Mouse (Mus musculus): ENCODE measurements around the gene Ubfd1.

Gene Ubfd1
- long read RNA-seq, experiment 1, full-length matches to known transcripts: 37 of 44 reads
- long read RNA-seq, experiment 1, partial matches to known transcripts: 1 of 44 reads
- long read RNA-seq, experiment 1, other reads (novel, unspliced or antisense): 6 of 44 reads
- long read RNA-seq, experiment 2, full-length matches to known transcripts: 37 of 53 reads
- long read RNA-seq, experiment 2, partial matches to known transcripts: 8 of 53 reads
- long read RNA-seq, experiment 2, other reads (novel, unspliced or antisense): 8 of 53 reads

DNA sequence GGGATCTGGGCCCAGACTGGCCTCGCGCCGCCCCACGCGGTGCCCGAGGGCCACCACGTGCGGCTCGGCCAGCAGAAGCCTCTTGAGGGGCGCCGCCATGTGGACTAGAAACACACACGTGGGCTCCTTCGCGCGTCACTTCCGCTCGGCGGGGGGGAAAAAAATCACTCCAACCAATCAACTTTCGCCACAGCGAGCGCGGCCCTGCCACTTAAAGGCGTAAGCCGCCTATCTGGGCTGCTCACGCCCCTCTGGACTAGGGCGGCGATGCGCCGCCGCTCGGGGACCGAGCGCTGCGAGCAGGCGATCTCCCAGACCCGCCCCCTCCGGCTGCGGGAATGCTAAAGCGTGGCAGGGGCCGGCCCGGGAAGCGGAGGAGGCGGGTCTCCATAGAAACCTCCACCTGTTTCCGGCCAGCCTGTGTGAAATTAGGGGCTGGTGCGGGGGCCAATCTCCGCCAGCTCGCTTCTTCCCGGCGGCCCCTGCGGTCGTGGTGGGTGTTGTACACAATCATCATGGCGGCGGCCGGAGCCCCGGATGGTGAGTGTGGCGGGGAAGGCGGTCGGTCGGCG lies at the start of gene Ubfd1, which contains the start of gene Ears2:
TSS of gene Ubfd1 (plus strand) at position 231 of the 572 bp plus-strand sequence.
TSS of gene Ears2 (minus strand) at position 319 of the 572 bp plus-strand sequence.
- intact Hi-C loops (cut with DNase I): loop anchor here (2.0 kb wide), 1 partner anchor 54 kb away; no protein-coding TSS in a partner anchor

DNA sequence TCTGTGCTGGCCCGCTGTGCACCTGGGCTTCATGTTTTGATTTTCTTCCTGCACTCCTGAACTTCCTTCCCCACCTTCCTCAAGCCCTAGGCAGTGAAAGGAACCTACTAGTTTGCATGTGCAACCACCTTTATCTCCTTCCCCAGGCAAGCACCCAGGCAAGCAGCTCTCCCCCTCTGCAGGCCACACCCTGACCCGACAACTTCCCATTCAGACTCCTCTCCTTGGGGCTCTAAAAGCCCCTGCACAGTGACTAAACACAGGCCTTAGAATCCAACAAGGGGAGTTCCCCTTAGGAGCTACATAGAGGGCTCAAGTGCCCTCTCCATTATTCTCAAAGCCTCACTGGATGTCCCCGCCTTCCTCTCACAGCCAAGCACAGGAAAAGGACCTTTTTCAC lies 48.7 kb upstream of the Ubfd1 start:
- intact Hi-C loops (cut with DNase I): no loop called here

DNA sequence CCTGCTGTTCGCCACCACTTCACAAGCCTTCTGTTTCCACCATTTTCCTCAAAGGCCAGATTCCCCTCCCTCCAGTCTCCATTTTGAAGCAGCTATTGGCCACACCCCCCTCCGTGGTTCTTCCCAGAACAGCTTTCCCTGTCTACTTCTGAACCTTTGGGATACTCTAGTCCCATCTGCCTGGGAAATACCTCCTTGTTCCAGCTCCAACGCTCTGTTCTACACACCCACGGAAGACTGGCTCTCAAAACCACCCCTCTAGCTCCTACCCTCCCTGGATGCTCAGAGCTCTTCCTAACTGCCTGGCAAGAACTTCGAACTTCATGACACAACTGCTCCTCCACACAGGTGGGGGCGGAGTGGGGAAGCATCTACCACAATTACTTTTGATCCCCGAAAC lies 48.0 kb upstream of the Ubfd1 start:
- intact Hi-C loops (cut with DNase I): no loop called here

DNA sequence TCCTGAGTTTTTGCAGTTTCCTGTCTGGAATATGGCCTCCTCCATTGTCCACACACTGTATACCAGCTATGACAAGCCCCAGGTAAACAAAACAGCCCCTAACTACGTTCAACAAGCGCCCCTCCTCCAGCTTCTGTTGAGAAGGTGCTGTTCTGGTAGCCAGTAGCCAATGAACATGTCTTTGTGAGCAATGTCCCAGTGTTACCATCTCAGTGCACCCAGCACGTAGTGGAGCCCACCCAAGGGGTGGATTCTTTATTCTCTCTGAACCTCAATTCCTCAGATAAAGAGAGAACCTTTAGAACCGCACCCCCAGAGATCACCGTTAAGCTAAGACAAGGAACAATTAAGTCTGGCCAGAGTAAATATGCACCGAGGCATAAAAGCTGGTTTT lies 46.7 kb upstream of the Ubfd1 start:
- intact Hi-C loops (cut with DNase I): loop anchor here (5.0 kb wide), 1 partner anchor 38 kb away; the partner anchor contains the start of gene Cog7

DNA sequence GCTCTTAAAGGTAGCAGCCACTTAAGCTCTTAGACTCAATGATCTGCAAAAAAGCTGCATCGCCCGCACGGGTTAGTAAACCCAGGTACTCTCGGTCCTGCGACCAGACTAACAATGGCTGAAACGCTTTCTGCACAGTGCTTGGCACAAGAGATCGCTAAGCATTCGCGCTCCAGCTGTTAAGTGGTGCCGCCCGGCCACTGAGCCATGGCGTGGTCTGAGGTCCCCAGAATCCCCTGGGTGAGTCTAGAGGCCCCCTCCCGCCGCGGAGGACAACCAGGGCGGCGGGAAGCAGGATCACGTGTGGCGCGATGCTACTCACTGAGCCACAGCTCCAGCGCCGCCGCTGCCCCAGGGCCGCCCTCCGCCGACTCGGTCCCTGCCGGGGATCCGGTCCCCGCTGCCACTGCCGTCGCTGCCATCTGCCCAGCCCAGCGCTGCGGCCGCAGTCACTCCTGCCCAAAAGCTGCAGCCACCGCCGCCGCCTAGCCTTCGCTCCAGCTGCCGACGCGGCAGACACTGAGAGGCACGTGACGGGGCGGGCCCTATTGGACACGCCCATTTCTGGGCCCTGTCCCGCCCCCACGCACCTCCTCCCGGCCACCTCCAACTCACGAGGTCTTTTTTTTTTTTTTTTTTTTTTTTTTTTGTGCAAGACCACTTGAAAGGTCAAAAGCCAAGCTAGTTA lies 46.2 kb upstream of the Ubfd1 start, which contains the start of gene Gga2:
TSS of gene Gga2 (minus strand) at position 556 of the 688 bp plus-strand sequence.
- intact Hi-C loops (cut with DNase I): loop anchor here (5.0 kb wide), 1 partner anchor 39 kb away; the partner anchor contains the start of gene Cog7

DNA sequence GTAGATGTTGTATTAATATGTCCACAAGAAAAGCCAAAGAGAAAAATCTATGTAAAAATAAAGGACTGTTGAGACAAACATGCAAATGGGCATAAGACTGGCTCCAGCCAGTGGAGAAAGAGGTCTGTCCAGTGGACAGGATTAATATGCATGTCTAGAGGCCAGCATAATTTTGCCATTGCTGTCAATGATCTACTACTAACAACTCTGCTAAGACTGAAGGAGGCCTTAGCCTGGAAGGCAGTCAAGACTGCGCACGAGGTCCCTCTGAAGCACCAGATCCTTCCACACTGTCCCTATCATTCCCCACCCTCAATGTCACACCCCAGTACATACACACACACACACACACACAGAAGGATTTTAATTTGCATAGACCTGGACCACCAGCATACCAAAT lies 44.8 kb upstream of the Ubfd1 start:
- intact Hi-C loops (cut with DNase I): loop anchor here (5.0 kb wide), 1 partner anchor 40 kb away; the partner anchor contains the start of gene Cog7

DNA sequence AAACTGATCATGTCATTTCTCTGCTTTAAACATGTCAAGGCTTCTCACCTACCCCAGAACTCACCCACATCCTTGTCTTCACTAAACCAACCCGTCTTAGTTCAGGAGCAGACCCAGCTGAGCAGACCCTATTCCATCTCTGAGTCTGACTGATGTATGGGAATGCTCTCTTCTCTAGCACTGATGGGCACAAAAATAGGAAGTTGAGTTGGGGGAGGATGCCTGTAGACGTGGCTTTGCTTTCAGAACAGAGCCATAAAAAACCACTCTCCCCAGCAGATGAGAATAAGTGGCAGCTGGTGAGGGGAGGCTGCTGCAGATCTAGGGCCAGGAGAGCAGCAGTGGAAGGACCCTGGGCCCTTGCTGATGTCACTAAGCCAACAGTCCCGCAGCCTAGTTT lies 33.6 kb upstream of the Ubfd1 start:
- intact Hi-C loops (cut with DNase I): no loop called here

DNA sequence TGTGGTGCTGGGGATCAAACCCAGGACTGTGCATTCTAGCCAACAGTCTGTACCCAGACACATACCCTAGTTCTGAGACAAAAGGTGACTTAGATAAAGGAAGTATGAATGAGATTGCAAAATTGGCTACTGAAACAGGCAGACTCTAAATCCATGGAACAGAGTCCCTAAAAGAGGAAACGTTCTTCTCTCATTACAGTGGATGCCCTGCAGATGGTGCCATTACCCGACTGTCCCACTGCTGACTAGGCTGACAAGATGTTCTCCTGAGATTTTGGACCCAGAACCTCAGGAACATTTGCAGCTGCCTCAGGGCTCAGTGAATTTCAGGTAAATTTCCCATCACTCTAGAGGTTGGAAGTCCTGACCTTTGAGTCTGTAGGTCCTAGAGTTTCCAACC lies 32.6 kb upstream of the Ubfd1 start:
- intact Hi-C loops (cut with DNase I): no loop called here

DNA sequence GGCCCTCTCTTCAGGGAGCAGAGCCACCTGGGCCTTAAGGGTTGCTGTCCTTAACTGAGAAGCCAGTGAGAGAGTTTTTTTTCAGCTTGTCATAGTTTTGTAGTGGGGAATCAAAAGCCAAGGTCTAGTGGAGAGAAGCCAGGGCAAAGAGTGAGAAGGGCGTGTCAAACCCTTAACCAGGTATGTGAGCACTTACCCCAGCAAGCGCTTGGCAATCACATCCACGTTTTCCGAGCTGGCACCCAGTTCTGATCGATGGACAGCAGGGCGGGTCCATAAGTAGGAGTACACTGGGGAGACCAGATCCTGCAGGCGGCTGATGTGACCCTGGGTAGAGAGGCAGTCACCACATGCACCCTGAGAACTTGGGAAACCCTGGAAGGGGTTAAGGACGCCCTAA lies 22.9 kb upstream of the Ubfd1 start:
- intact Hi-C loops (cut with DNase I): loop anchor here (5.0 kb wide), 1 partner anchor 52 kb away; no protein-coding TSS in a partner anchor

DNA sequence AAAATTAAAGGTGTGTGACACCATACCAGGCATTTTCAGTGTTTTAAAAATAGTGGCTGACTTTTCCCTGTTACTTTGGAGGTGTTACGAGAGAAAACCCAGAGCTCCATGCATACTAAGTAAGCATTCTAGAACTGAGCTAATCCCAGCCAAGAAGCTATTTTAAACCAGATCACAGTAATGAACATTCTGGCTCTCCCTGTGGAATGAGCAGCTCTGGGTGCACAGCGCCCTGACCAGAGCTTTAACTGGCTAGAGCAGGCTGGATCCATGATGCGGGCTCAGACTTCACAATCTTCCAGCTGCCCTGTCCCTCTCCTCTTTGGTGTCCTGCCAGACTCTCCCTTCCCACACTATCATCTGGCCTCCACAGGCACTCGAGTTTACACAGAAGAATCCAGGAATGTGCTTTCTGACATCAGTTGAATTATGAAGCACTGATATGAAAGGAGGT lies 21.8 kb upstream of the Ubfd1 start:
- intact Hi-C loops (cut with DNase I): no loop called here

DNA sequence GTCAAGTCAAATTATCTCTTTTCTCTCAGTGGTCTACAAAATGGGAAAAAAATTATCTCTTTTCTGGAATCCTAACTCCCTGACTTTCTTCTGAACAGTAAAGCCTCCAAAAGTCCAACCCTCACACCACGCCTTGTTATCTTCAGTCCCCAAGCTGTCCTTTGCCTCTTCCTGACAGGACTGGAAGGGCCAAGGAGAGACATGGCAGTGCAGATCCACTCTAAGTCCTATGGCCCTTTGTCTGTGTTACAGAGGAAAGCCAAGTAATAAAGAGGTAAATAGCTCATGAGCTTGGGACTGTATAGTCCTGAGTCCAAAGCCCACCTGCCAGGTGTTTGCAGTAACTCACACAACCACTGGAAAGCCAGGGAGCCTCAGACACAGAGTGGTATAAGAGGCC lies 21.3 kb upstream of the Ubfd1 start:
- intact Hi-C loops (cut with DNase I): no loop called here

DNA sequence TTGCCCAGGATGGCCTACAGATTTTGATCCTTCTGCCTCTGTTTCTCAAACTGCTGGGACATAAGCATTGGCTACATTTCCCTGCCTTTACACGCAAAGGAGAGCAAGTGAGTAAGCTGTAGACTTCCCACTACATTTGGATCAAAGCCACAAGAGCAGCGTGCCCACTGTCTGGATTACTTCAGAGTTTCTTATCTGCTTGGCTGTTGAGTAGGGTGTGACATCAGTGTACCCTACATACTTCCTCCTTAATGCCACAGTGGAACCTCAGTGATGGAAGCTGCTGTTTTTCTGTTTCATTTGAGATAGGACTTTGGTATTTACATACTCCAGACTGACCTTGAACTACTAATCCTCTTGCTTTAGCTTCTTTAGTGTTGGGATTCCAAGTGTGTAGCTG lies 20.2 kb upstream of the Ubfd1 start:
- intact Hi-C loops (cut with DNase I): no loop called here

DNA sequence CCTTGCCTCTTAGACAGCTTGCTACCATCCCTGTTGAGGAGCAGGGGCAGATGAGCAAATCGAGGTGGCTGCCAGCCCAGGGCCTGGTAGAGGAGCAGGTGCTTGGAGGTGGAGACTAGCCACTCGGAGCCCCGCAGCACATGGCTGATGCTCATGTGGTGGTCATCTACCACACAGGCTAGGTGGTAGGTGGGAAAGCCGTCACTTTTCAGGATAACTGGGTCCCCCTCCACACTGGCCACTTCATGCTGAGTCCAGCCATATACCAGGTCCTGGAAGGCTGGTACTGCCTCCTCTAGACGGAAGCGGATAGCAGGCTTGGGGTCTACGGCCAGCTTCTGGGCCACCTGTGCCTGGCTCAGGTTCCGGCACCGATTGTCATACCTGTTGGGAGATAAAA lies 18.8 kb upstream of the Ubfd1 start:
- intact Hi-C loops (cut with DNase I): no loop called here

DNA sequence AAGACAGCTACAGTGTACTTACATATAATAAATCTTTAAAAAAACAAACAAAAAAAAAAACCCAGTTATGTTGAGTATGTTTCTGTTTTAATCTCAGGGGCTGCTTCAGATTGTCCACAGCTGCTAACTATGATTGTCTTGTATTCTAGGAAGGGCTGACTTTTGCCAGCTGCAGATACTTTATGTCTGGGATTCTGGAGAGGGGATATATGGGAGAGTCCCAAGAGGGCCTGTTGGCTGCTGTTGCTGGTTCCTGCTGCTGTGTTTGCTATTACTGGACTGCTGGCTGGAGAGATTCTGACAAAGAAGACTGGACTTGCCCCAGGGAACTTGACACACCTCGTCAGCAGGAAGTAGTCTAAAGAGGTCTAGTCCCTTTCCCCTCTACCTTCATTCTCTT lies 16.1 kb upstream of the Ubfd1 start:
- intact Hi-C loops (cut with DNase I): no loop called here

DNA sequence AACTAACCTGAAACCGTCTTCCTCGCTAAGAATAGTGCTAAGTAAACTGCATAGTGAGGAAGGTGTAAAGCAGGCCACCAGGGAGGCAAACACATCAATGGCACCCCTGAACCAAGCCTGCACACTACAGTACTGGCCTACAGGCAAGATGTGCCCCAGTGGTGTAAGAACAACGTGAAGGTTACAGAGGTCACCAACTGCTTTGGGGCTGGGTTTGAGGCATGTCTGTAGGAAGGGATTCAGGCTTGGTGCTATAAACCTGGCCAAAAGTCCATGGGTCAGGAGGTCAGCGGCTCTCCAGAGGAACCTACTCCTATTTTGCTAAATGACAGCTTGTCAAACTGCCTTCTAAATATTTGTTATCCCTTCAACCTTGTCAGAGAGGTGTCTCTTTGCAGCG lies 10.3 kb upstream of the Ubfd1 start:
- intact Hi-C loops (cut with DNase I): no loop called here

DNA sequence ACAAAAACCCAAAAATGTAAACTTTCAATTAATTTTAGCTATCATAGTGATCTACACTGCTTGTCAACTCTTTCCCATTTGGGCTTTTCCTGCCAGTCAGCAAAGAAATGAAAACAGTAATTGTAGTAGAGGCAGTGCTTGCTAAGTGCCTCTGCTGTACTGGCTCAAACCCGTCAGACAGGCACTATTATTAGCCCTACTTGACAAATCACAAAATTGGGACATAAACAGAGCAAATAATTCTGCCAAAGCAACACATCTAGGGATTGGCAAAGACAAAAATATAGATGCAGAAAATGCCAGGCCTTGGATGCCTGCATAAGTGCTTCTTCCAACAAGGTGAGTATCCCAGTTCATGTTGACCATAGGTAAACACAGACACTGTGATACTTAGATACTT lies 1.3 kb upstream of the Ubfd1 start:
- intact Hi-C loops (cut with DNase I): loop anchor here (2.0 kb wide), 1 partner anchor 53 kb away; no protein-coding TSS in a partner anchor

DNA sequence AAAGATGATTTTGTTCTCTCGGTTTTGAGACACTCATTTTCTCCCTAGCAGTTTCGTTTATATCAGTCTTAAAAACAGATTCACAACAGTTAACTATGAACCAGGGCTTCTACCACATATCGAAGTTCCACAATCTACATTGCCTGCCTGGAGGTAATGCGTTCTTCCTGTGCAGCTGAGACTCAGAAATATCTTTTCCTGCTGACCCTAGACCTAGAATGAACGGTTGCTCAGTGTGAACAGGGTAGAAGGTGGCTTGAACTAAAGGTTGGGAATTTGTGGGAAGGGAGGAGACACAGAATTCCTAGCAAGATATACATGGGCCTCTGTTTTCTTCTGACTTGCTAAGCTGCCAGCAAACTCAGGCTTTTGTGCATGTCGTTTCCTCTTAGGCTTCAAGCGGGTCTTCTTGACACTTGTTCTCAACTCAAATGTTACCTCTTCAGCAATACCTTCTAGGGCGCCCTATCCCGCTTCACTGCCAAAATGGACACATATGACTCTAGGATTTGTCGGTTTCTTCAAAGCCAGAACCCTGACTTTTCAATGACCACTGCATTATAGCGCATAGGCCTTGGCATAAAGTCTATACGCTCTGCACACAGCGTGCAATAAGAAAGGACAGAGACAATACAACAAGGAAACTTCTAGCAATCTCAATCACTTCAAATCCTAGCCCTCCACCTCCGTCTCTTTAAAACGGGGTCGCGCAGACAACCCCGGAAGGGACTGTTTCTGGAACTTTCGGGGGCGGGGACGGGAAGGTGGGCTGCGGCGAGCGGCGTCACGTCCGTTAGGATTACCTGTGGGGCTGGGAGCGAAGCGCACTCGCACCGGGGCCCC lies 652 bp upstream of the Ubfd1 start:
- intact Hi-C loops (cut with DNase I): loop anchor here (2.0 kb wide), 1 partner anchor 54 kb away; no protein-coding TSS in a partner anchor

DNA sequence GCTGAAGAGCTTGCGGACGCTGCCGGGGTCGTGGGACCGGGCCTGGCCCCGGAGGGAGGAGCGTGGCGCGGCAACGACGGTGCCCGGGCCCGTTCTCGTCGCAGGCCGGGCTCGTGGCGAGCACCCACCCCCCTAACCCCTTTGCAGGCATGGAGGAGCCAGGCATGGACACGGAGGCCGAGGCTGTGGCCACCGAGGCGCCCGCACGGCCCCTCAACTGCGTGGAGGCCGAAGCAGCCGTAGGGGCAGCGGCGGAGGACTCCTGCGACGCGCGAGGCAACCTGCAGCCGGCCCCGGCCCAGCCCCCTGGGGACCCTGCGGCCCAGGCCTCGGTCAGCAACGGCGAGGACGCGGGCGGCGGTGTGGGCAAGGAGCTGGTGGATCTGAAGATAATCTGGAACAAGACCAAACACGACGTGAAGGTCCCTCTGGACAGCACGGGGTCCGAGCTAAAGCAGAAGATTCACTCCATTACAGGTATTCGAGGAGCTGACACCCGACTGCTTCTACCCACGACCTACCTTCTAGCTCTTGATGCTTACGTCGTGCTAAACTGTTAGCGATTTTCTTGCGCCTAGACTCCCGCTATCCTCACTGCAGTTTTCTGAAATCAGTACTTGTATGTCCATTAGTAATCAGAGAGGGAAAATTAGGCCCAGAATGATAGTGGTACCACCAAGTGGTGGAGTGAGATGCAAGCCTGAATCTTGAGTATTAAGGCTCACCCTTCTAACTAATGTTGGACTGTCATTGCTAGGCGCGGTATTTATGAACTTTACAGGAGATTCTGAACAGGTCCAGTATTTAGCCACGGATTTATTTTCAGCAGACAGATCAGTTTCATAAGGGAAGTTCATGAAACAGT lies 774 bp downstream of the Ubfd1 start:
- intact Hi-C loops (cut with DNase I): loop anchor here (2.0 kb wide), 1 partner anchor 55 kb away; no protein-coding TSS in a partner anchor

DNA sequence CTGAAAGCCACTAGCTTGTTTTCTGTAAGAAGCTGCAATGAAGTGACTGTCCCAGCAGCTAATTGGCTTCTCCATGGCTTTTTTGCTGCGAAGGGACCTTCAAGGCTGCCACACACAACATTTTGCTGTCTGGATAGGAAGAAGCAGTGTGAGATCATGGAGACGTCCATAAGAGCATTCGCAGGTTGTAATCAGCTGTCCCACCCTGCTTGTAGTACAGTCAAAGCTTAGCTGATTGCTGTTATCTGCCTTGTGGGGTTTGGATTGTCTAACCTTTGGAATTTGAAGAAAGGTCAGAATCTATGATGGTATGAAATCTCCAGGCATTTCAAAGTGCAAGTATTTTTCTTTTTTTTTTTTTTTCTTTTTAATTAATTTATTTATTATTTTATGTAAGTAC lies 7.4 kb downstream of the Ubfd1 start:
- intact Hi-C loops (cut with DNase I): no loop called here
